Mouse (Mus musculus) ES-E14 (cell line): ENCODE measurements around the gene Gipc3. TPM values are rescaled to one million over a fixed set of nuclear protein-coding genes. Genes with fewer than 3 reads are reported as not detected.

Experiments
- DNase-seq: peaks from one replicate; pipeline ENCODE4 v3.0.0-alpha.2; 2013; ENCODE audit warnings: low read depth, low spot score
- H3K27ac ChIP-seq: 2 replicates; pipeline ENCODE4 v1.5.1; 2012; ENCODE audit warnings: low read depth, mild to moderate bottlenecking, low read length, moderate library complexity, mixed read lengths; ENCODE audit not compliant: poor library complexity, insufficient read depth, severe bottlenecking
- H3K36me3 ChIP-seq: 2 replicates; pipeline ENCODE4 v1.6.1; 2012; ENCODE audit warnings: mild to moderate bottlenecking, low read length, moderate library complexity, mixed read lengths; ENCODE audit not compliant: control insufficient read depth, poor library complexity, insufficient read depth, severe bottlenecking
- H3K4me1 ChIP-seq, 2 experiments: fragments of 150-350 bp in 1 of 2; sonication (generic) in 1 of 2; 2 replicates each; pipeline ENCODE4 v1.6.1; 2012; ENCODE audit warnings: low read length in 2 of 2, mild to moderate bottlenecking in 1 of 2, mixed read lengths in 1 of 2; ENCODE audit not compliant: control insufficient read depth in 2 of 2, insufficient read depth in 2 of 2, poor library complexity in 1 of 2
- H3K4me3 ChIP-seq, 2 experiments: fragments of 150-350 bp in 1 of 2; sonication (generic) in 1 of 2; 2 replicates each; pipeline ENCODE4 v1.5.1; 2012; ENCODE audit warnings: low read length in 2 of 2, low read depth in 1 of 2, mild to moderate bottlenecking in 1 of 2, mixed read lengths in 1 of 2; ENCODE audit not compliant: insufficient read depth in 1 of 2, poor library complexity in 1 of 2, severe bottlenecking in 1 of 2
- H3K9ac ChIP-seq: 2 replicates; pipeline ENCODE4 v1.6.1; 2012; ENCODE audit warnings: low read depth, mild to moderate bottlenecking, low read length, mixed read lengths; ENCODE audit not compliant: poor library complexity, insufficient read depth, severe bottlenecking
- H3K9me3 ChIP-seq: fragments of 150-350 bp; sonication (generic); 2 replicates; pipeline ENCODE4 v1.6.1; 2012; ENCODE audit warnings: low read depth, mild to moderate bottlenecking, low read length; ENCODE audit not compliant: control insufficient read depth, insufficient read depth
- CHD2 ChIP-seq: IDR thresholded peaks from 2 replicates; pipeline ENCODE4 v1.6.1; 2014; ENCODE audit warnings: mild to moderate bottlenecking, low read depth, low read length, inconsistent platforms
- HCFC1 ChIP-seq: IDR thresholded peaks from 2 replicates; pipeline ENCODE4 v1.6.1; 2012; ENCODE audit warnings: low read length, inconsistent platforms, borderline replicate concordance; ENCODE audit not compliant: insufficient read depth
- MAFK ChIP-seq: IDR thresholded peaks from 2 replicates; pipeline ENCODE4 v1.6.1; 2014; ENCODE audit warnings: mild to moderate bottlenecking, low read depth, low read length, inconsistent platforms; ENCODE audit not compliant: insufficient read depth
- ZC3H11A ChIP-seq: IDR thresholded peaks from 2 replicates; pipeline ENCODE4 v1.6.1; 2012; ENCODE audit warnings: low read depth, mild to moderate bottlenecking, inconsistent platforms, low read length, borderline replicate concordance
- ZNF384 ChIP-seq: IDR thresholded peaks from 2 replicates; pipeline ENCODE4 v1.6.1; 2012; ENCODE audit warnings: low read depth, low read length, inconsistent platforms
- in situ Hi-C, 2 experiments: fragments of 600-800 bp; cut with MboI; formaldehyde crosslinking; loops; one replicate each; pipeline ENCODE4 v1.15.1; 2025; ENCODE audit warnings: low sequenced_read_pairs in 2 of 2, inconsistent platforms in 1 of 2; ENCODE audit not compliant: unreplicated experiment in 2 of 2
- total RNA-seq: library from RNA; depleted of rRNA; stranded (reverse); fragments of 300-350 nt; gene quantifications from 2 replicates; pipeline ENCODE4 v1.2.3, GENCODE M21; 2012

The Gipc3 gene
- total RNA-seq, 1 experiment = 0.09 TPM

- H3K27ac ChIP-seq = no peak overlapping the region
- TF ChIP-seq ZC3H11A (no peak), HCFC1 (no peak), ZNF384 (no peak), MAFK (no peak), CHD2 (no peak)
- H3K36me3 ChIP-seq = peaks cover 41% of the 10 kb centered on the region
- in situ Hi-C loops = no loop called here
- no peak for DNase-seq
- peak overlapping the region; percentile 83; the same call in 1 of the 2 replicates for H3K9ac ChIP-seq
- H3K9me3 ChIP-seq = no peaks in the 10 kb centered on the region
- peaks cover 0 to 22% of the 10 kb centered on the region in 2 experiments; a peak in 2 of 4 replicates for H3K4me1 ChIP-seq
- no peak overlapping the region for H3K4me3 ChIP-seq
Measured at GRCm38 (mm10) chr10:81318589-81319329, 24.3 kb downstream of the Gipc3 start.

GRCm38 (mm10) chr10:81317273-81317672 lies 25.8 kb downstream of the Gipc3 start:
- peak overlapping the region; percentile 35 to 60 for H3K4me3 ChIP-seq
- TF ChIP-seq ZNF384 (no peak), HCFC1 (no peak), CHD2 (no peak)
- no peak overlapping the region for H3K27ac ChIP-seq
- H3K36me3 ChIP-seq = peaks cover 36% of the 10 kb centered on the region
- peak overlapping the region; percentile 42; the same call in 1 of the 2 replicates for H3K9ac ChIP-seq
- peaks cover 0 to 15% of the 10 kb centered on the region in 2 experiments; a peak in 2 of 4 replicates for H3K4me1 ChIP-seq
- in situ Hi-C loops = no loop called here
- DNase-seq = peak; percentile 83
- no peaks in the 10 kb centered on the region for H3K9me3 ChIP-seq

GRCm38 (mm10) chr10:81316338-81317060 lies 26.6 kb downstream of the Gipc3 start:
- in situ Hi-C loops = no loop called here
- no peak for TF ChIP-seq ZNF384
- TF ChIP-seq ZC3H11A = no peak
- no peak for TF ChIP-seq CHD2
- Histone ChIP-seq H3K4me1 (peaks cover 0 to 15% of the 10 kb centered on the region in 2 experiments; a peak in 2 of 4 replicates), H3K36me3 (peaks cover 38% of the 10 kb centered on the region), H3K9ac (peak overlapping the region; percentile 21), H3K9me3 (no peaks in the 10 kb centered on the region), H3K4me3 (peak overlapping the region; percentile 35 to 60; a peak in 3 of 4 replicates), H3K27ac (peak overlapping the region; percentile 6; the same call in 1 of the 2 replicates)
- no peak for DNase-seq

- Histone ChIP-seq H3K9ac (no peak overlapping the region), H3K36me3 (peaks cover 42% of the 10 kb centered on the region), H3K27ac (no peak overlapping the region), H3K4me1 (peaks cover 0 to 15% of the 10 kb centered on the region in 2 experiments; a peak in 2 of 4 replicates), H3K4me3 (no peak overlapping the region), H3K9me3 (no peaks in the 10 kb centered on the region)
- in situ Hi-C loops = no loop called here
- TF ChIP-seq ZNF384 = no peak
- TF ChIP-seq ZC3H11A = no peak
- no peak for TF ChIP-seq HCFC1
- TF ChIP-seq CHD2 = no peak
- TF ChIP-seq MAFK = no peak
- DNase-seq = no peak
Measured at GRCm38 (mm10) chr10:81315587-81315986, 27.5 kb downstream of the Gipc3 start.

- TF ChIP-seq ZNF384 (no peak), HCFC1 (no peak), CHD2 (no peak), MAFK (no peak), ZC3H11A (no peak)
- no peak for DNase-seq
- Histone ChIP-seq H3K9me3 (no peaks in the 10 kb centered on the region), H3K4me3 (no peak overlapping the region), H3K9ac (no peak overlapping the region), H3K36me3 (peaks cover 46% of the 10 kb centered on the region), H3K27ac (no peak overlapping the region), H3K4me1 (peaks cover 0 to 11% of the 10 kb centered on the region in 2 experiments; a peak in 2 of 4 replicates)
- in situ Hi-C loops = no loop called here
Measured at GRCm38 (mm10) chr10:81314201-81314600, 28.9 kb downstream of the Gipc3 start.
